Mouse (Mus musculus): ENCODE results near the gene Apol7e.
"Not testable (repeated sequence)": the region's sequence is repeated elsewhere in the genome, so short reads cannot be mapped to it uniquely, and the experiment has no call there.

The Apol7e gene

DNA sequence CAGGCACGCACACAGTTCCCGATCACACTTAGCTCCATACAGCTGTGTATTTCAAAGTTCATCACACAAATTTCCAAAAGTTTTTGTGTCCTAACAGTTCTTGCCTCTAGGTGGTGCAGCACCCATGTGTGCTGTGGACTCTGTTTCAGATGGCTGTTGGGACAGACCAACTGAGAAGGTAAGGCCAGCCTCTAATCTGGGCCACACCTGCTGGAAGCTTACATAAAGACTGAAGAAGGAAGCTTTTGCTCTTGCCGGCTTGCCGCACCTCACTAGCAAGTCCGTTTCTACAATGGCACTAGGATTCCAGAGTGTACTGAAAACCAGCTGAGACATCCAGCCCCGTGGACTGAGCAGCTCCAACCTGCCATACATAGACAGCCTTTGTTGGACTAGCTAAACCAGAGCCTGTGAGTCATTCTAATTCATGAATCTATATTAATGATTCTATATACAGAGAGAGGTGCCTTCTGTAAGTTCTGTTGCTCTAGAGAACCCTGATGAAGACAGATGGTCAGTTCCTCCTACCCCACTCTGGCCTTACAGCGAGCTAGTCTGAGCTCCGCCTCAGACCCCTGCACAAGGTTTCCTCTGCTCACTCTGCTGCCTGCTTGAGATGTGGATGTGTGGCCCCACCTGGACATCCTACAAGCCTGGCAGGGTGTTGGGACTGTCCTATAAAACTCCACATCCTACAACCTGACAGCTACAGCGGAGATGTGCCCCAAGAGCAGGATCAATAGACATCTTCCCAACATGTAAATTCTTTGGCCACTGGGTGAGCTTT lies 42.0 kb downstream of the Apol7e start:
- DNase-seq (ENCODE audit: inconsistent age in 2 of 2, low spot score in 1 of 2): peak in 1 of 2 experiments; percentile 48

- DNase-seq (ENCODE audit: inconsistent age in 2 of 2, low spot score in 1 of 2): not testable (repeated sequence)
These were observed 42.9 kb downstream of the Apol7e start for GRCm38 (mm10) chr15:77741556-77741955.

GRCm38 (mm10) chr15:77744632-77745031 lies 46.0 kb downstream of the Apol7e start:
- no peak for DNase-seq (ENCODE audit: inconsistent age in 2 of 2, low spot score in 1 of 2)

- DNase-seq (ENCODE audit: inconsistent age in 2 of 2, low spot score in 1 of 2): no peak
These were observed 46.4 kb downstream of the Apol7e start for GRCm38 (mm10) chr15:77745081-77745480.

- no peak for DNase-seq (ENCODE audit: inconsistent age in 2 of 2, low spot score in 1 of 2)
These were observed 47.7 kb downstream of the Apol7e start for GRCm38 (mm10) chr15:77746326-77746725.

DNA sequence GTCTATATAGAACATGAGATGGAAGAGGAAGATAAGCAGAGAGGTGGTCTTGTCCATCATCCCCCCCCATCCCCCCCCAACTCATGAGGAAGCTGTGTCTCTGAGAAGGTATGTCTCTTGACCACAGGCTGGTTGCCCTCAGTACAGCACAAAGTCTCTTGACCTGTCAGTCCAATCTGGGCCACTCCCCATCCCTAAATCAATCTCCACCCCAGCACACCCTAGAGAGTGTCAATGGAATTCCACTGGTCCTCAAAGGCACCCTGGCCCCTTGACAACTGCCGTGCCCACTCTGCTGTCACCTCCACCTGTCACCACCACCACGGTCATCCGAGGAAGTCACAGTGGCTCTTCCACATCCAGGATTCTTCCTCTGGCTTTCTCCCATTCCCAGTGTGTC lies 49.8 kb downstream of the Apol7e start:
- DNase-seq (ENCODE audit: inconsistent age in 2 of 2, low spot score in 1 of 2): no peak

GRCm38 (mm10) chr15:77749717-77750116 lies 51.1 kb downstream of the Apol7e start:
- no peak for DNase-seq (ENCODE audit: inconsistent age in 2 of 2, low spot score in 1 of 2)

DNA sequence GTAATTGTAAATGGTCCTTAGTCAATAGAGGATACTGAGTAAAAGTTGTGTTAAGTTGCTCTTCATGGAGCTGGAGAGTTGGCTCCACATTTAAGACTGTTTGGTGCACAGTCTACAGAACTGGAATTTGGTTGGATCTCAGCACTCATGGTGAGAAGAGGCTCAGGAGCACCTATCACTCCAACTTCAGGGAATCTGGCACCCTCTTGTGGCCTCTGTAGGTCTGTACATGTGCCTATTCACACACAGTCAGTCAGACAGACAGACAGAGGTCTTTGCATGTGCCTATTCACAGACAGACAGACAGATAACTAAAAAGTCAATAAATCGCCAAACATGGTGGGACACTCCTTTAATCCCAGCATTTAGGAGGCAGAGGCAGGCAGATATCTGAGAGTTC lies 51.8 kb downstream of the Apol7e start:
- DNase-seq (ENCODE audit: inconsistent age in 2 of 2, low spot score in 1 of 2): peak; percentile 60 to 86

DNA sequence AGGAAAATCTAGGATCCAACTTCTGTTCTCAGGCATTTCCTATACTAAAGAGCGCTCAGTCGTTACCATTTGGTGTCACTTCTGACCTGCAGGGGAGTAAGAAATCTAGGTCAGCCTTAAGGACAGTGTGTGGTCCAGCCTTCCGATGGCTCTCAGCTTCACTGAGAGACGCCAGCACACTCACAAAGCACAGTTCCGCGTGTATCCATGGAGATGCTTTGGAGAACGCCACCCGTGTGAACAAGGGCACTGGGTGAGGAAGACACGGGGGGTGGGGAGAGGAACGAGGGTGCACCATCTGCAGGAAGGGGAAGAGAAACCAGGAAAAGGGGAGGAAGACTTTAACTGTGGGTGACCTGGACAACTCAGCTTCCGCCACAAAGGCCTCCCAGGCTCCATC lies 53.8 kb downstream of the Apol7e start:
- no peak for DNase-seq (ENCODE audit: inconsistent age in 2 of 2, low spot score in 1 of 2)

GRCm38 (mm10) chr15:77755132-77755531 lies 56.5 kb downstream of the Apol7e start:
- no peak for DNase-seq (ENCODE audit: inconsistent age in 2 of 2, low spot score in 1 of 2)

DNA sequence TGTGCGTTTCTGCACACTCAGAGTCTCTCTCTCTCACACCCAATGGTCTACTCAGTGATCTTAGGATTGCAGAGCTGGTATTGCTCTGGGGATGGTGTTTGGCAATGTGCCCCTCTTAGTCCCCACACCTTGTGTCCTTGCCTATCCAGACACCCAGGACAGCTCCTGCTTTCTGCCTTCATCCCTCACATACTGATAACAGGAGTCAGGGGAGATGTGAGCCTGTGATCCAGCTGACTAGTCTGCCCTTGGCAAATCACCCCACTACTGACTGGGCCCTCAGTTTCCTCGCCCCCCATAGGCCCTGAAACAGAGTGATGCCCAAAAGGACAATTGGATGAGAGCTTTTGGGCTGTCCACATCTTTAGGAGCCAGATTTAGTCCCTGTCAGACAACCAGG lies 57.4 kb downstream of the Apol7e start:
- DNase-seq (ENCODE audit: inconsistent age in 2 of 2, low spot score in 1 of 2): peak in 1 of 2 experiments; percentile 27

DNA sequence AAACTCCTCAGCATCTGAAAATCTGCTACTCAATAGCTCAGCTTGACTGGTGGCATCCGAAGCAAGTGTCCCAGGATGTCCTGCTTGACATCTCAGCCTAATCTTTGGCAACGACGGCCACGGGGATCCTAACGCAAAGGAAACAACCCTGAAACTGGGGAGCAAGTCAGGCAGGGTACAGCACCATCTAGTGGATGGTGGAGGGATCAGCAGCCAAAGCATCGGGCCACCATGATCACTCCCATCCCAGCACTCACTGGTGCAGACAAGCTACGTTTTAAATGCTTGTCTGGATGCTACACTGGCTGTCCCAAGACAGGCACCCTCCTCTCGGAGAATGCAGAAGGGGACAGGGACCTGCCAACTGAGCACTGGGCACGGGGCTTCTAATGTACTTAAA lies 58.2 kb downstream of the Apol7e start, which contains the start of gene Apol8:
Gene Apol8 (minus strand): TSS at position 156 of the 400 bp plus-strand sequence.
- DNase-seq (ENCODE audit: inconsistent age in 2 of 2, low spot score in 1 of 2): peak; percentile 70 to 87

GRCm38 (mm10) chr15:77757586-77758226 lies 59.0 kb downstream of the Apol7e start:
- peak in 1 of 2 experiments; percentile 52 for DNase-seq (ENCODE audit: inconsistent age in 2 of 2, low spot score in 1 of 2)

- DNase-seq (ENCODE audit: inconsistent age in 2 of 2, low spot score in 1 of 2): no peak
These were observed 61.4 kb downstream of the Apol7e start for GRCm38 (mm10) chr15:77760037-77760436.

GRCm38 (mm10) chr15:77761083-77761482 lies 62.4 kb downstream of the Apol7e start:
- DNase-seq (ENCODE audit: inconsistent age in 2 of 2, low spot score in 1 of 2): peak; percentile 81 to 92

DNA sequence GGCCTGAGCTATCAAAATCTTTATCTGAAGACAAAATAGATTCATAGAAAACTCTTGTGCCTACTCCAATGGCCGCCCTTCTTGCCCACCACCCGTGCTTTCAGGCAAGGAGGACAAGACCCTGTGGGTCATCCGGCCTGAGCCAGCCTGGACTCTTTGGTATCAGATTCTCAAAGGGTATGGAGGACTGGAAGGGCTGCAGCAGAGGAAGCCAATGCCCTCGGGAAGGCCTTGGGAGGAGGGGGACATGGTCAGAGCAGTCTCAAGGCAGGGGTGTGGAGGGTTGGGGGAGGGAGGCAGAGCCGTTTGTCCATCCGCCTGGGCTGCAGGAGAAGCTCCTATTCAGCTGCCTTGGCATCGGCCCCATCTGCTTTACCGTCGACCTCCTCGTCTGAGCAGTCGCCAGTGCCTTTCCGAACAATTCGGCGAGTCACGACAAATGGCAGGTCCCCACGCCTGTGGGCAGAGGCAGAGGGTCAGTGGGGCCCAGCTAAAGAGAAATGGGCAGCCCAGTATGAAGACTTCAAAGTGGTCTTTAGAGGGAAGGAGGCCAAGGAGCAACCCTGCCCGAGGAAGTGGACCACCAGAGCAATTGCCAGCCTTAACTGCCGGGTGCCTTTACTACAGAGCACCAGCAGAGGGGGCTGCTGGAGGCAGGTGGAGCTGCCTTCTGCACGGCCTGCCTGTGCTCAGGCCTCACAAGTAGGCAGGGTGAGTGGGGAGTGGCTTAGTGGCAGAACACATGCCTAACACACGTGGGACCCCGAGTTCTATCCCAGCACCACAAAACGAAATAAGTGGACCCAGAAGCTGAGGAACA lies 63.1 kb downstream of the Apol7e start:
- peak; percentile 76 to 86 for DNase-seq (ENCODE audit: inconsistent age in 2 of 2, low spot score in 1 of 2)

DNA sequence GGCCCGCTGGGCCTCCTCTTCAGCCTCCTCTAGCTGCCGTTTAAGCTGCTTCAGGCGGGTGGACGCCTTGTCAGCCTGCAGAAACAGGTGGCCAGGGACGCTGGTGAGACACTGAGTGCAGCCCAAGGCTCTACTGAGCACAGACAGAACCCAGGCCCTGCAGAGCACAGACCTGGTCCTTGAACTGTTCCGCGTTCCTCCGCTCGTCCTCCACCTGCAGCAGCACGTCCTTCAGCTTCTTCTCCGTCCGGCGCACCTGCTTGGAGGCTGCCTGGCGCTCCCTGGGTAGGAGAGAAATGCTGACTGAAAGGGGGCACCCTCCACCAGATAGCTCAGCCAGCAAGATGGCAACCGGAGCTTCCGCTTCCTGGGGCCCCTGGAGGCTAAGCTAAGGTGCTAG lies 64.4 kb downstream of the Apol7e start:
- DNase-seq (ENCODE audit: inconsistent age in 2 of 2, low spot score in 1 of 2): peak; percentile 57 to 66

DNA sequence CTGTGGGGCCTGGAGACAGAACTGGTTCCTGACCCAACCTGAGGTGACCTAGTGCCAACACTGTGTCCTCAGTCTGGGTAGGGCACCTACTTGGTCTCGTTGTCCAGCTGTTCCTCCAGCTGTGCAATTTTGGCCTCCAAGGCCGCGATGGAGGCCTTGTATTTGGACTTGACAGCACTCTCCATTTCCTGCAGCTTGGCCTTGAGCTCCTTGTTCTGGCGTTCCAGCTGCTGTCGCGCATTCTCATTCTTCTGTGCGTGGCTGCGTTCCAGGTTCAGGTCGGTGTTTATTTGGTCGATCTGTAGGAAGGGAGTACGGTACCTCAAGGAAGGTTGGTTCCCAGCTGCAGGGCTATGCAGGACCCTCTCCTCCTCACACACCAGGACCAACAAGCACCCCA lies 65.0 kb downstream of the Apol7e start:
- peak; percentile 81 to 88 for DNase-seq (ENCODE audit: inconsistent age in 2 of 2, low spot score in 1 of 2)

DNA sequence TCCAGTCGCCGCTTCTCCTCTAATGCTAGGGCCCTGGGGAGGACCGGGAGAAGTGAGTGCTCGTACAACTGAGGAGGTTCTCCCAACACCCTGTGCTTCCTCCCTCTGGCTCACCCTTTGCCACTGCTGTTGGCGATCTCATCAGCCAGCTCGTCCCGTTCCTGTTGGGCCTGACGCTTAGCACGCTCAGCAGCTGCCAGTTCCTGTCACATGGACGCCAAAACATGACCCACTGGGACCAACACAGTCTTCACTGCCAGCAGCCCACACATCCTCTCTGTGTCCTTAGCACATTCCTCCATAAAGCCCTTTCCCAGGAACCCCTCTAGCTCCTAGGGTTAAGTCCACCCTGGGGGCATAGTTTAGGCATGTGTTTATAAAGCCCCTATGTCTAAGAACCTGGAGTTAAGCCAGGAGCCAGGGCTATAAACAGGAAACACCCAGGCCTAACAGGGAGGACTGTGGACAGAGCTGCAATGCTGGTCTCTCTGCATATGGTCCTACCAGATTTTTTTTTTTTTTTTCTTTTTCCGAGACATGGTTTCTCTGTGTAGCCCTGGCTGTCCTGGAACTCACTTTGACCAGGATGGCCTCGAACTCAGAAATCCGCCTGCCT lies 65.8 kb downstream of the Apol7e start:
- DNase-seq (ENCODE audit: inconsistent age in 2 of 2, low spot score in 1 of 2): peak; percentile 54 to 69

DNA sequence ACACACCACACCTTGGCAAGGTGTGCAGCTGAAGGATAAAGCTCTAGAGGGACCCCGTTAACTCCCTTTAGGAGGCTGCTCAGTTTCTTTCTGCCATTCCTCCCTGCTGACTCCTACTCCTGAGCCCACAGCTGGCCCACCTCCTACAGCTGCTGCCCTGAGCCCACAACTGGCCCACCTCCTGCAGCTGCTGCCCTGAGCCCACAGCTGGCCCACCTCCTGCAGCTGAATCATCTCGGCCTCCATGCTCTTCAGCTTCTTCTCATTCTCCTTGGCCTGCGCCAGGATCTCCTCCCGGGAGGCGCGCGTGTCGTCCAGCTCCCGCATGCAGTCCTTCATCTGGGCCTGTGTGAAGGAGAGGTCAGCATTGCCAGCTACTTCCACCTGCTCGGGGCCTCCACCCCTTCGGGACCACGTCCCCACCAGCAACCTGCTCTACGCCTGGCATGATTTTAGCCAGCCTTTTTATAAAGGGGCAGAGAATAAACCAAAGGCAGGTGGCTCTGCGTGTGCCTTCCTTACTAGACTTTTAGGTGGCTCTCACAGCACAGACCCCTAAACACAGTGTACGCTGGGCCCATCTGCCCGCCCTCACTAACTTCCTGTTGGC lies 66.9 kb downstream of the Apol7e start:
- no peak for DNase-seq (ENCODE audit: inconsistent age in 2 of 2, low spot score in 1 of 2)

DNA sequence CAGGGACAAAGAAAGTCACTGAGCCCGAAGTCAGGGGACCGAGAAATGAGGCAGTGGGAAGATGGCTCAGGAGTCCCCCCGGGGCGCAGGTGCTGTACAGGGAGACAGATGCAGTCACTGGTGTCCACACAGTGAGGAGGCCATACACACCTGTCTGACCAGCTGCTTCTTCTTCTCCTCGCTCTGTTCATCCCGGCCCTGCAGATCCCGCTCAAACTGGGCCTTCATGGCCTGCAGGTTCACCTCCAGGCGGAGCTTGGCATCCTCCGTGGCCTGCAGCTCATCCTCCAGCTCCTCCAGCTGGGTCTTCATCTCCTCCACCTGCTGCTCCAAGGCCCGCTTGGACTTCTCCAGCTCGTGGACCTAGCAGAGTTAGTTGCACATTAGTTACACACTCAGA lies 68.3 kb downstream of the Apol7e start:
- DNase-seq (ENCODE audit: inconsistent age in 2 of 2, low spot score in 1 of 2): no peak

Measured in adrenal gland, adult (tissue).